Mouse (Mus musculus) cerebellum, adult 8-10 months (tissue): ENCODE measurements at regions not wholly inside any gene's neighbourhood (a gene's known extent, or its start where the extent isn't known, plus 50 kb on each side); places are given as distances from the start of the nearest gene placed in this dataset.

Source experiments
- DNase-seq: peaks from one replicate; pipeline ENCODE4 v3.0.0; 2022

- DNase-seq = no peak
Observed at GRCm38 (mm10) chr3:102574320-102574719, 104.6 kb downstream of the Ngf start.

- DNase-seq = no peak
Observed at GRCm38 (mm10) chr3:102576896-102577295, 107.2 kb downstream of the Ngf start.

- no peak for DNase-seq
Observed at GRCm38 (mm10) chr3:102581830-102582229, 112.1 kb downstream of the Ngf start.

GRCm38 (mm10) chr3:102585136-102585535 is 115.4 kb downstream of the Ngf start:
- no peak for DNase-seq

GRCm38 (mm10) chr3:102586221-102586620 is 116.5 kb downstream of the Ngf start:
- DNase-seq = no peak

GRCm38 (mm10) chr3:102592041-102592440 is 122.3 kb downstream of the Ngf start:
- DNase-seq = no peak

GRCm38 (mm10) chr3:102596944-102597551 is 127.3 kb downstream of the Ngf start:
- no peak for DNase-seq

- DNase-seq = no peak
Observed at GRCm38 (mm10) chr3:102599061-102599460, 129.3 kb downstream of the Ngf start.

- no peak for DNase-seq
Observed at GRCm38 (mm10) chr3:102602766-102603165, 131.6 kb upstream of the Tspan2 start.

GRCm38 (mm10) chr3:102605284-102605683 is 129.0 kb upstream of the Tspan2 start:
- no peak for DNase-seq

GRCm38 (mm10) chr3:102610970-102611369 is 123.4 kb upstream of the Tspan2 start:
- no peak for DNase-seq

- no peak for DNase-seq
Observed at GRCm38 (mm10) chr3:102611398-102612366, 122.6 kb upstream of the Tspan2 start.

GRCm38 (mm10) chr3:102619666-102620377 is 114.5 kb upstream of the Tspan2 start:
- DNase-seq = no peak

- no peak for DNase-seq
Observed at GRCm38 (mm10) chr3:102636076-102636475, 98.3 kb upstream of the Tspan2 start.

GRCm38 (mm10) chr3:102636674-102637073 is 97.7 kb upstream of the Tspan2 start:
- no peak for DNase-seq

GRCm38 (mm10) chr3:102644276-102644940 is 89.9 kb upstream of the Tspan2 start:
- no peak for DNase-seq

GRCm38 (mm10) chr3:102648450-102648849 is 85.9 kb upstream of the Tspan2 start:
- no peak for DNase-seq

- DNase-seq = no peak
Observed at GRCm38 (mm10) chr3:102654962-102655361, 79.4 kb upstream of the Tspan2 start.

GRCm38 (mm10) chr3:102657116-102657515 is 77.2 kb upstream of the Tspan2 start:
- no peak for DNase-seq

- no peak for DNase-seq
Observed at GRCm38 (mm10) chr3:102657531-102658060, 76.7 kb upstream of the Tspan2 start.

GRCm38 (mm10) chr3:102659352-102659751 is 75.0 kb upstream of the Tspan2 start:
- no peak for DNase-seq

GRCm38 (mm10) chr3:102661296-102661695 is 73.0 kb upstream of the Tspan2 start:
- no peak for DNase-seq

- no peak for DNase-seq
Observed at GRCm38 (mm10) chr3:102663711-102664110, 70.6 kb upstream of the Tspan2 start.
